Mouse (Mus musculus) kidney, postnatal 4 days (tissue): ENCODE measurements at regions not wholly inside any gene's neighbourhood (a gene's known extent, or its start where the extent isn't known, plus 50 kb on each side); places are given as distances from the start of the nearest gene placed in this dataset.
"Not testable (repeated sequence)": the region's sequence is repeated elsewhere in the genome, so short reads cannot be mapped to it uniquely, and the experiment has no call there.

Experiments
- DNase-seq, 2 experiments: peaks; one replicate each; pipeline ENCODE4 v3.0.0; 2021; ENCODE audit warnings: mixed read lengths in 2 of 2

DNA sequence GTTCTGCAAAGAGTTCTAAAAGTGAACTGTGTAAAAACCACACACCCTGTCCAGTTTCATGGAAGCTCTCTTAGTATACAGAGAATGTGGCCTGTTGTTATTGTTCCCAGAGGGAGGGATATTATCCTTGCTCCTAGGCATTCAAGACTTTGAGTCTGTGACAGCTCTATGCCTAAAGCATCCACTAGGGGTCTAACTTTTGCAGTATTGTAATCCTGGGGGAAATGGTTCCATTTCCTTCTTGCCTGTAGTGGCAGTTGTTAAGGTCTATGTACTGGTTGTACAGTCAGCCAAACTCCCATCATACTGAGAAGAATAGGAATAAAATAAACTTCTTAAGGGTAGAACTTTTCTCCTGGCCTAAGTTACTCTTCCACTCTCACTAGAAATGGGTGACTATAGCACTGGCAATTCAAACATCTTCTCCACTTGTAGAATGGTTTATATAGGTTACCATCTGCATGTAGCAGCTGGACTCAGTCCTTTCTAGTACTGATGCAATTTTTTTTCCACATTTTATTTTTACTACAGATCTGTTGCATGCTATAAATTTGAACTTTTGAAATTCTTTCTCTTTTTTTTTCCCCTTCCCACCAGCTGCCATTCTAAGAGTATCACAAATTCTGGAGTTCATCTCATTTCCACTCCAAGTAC lies 51.4 kb upstream of the Dpt start:
- DNase-seq: no peak

DNA sequence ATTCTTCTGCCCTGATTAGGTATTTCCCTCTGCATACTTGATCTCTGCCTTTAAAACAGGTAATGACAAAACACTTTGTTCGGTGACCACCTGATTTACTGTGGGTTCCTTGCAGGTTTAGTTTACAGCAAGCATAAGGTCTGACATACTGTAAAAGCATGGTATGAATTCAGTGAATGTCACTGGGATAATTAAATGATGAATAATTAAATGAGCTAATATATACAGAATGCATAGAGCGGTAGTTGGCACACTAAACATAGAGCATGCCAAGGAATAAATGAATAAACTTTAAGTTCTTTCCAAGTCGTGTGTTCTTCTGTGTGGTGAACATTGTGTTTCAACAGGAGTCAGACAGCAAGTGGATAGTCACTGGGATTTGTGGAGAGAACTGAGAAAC lies 51.9 kb upstream of the Dpt start:
- no peak for DNase-seq

DNA sequence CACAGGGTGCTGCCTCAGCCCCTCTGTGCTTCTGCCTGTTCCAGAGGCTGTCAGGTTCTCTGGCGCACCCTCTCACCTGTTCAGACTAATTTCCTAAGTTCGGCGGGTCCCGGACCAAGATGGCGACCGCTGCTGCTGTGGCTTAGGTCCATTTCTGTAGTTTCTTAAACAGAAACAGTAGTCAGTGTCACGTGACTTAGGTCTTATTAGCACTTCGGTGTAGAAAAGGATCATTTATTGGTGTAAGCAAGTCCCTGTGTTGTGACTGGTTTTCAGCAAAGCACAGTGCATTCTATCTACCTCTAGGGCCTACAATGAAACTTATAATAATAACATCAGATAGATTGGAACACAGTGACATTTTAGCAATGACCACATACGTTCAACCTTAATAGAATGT lies 53.5 kb upstream of the Dpt start:
- not testable (repeated sequence) for DNase-seq

DNA sequence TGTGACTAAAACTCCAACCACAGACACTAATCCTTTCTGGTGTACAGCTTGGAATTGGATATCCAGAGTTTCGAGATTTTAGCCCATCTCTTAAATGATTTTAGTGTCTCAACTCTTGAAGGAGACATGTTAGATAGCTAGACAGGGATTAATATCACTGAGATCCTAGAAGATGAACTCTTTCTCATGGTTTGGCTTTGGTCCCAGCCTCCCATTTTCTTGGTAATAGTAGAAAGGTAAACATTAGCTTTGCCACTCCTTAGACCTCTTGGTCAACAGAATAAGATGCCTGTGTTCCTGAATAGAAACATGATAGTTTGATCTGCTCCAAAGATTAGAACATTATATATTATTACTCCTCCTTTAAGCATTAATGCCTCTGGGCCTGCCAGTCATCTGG lies 60.8 kb upstream of the Dpt start:
- no peak for DNase-seq

DNA sequence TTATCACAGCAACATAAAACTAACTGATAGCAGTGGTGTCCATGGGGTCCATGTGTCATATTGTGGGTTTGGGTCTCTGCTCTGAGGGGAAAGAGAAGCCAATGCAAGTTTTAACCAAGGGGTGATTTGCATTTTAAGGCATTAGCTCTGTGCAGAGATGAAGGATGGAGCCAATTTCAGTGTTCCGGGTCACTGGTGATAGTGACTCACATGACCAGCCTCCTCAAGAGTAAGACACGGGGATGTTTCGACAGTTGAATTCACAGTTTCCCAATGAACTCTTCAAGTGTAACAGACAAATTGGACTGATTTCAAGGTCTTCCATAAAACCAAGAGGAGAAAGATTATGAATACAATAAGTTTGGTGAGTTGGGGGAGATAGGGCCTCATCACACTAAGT lies 62.7 kb upstream of the Dpt start:
- DNase-seq: no peak

DNA sequence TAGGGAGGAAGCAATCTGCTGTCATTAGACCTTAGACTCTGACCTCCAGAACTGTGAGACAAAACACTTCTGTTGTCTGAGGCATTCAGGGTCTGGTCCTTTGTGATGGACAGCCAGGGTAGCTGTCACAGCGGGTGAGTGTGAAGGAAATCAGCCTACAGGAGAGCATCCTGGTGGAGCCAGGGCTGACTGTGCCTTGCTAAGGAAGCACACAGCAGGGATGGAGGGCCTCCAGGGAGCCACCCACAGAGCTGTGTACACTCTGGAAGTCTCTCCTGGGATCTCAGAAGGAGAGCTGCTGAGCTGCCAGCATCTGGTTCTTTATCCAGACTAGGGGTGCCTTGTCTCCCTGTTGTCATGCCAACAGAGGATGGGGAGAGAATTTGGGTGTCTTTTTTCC lies 74.4 kb upstream of the Dpt start:
- DNase-seq: no peak

DNA sequence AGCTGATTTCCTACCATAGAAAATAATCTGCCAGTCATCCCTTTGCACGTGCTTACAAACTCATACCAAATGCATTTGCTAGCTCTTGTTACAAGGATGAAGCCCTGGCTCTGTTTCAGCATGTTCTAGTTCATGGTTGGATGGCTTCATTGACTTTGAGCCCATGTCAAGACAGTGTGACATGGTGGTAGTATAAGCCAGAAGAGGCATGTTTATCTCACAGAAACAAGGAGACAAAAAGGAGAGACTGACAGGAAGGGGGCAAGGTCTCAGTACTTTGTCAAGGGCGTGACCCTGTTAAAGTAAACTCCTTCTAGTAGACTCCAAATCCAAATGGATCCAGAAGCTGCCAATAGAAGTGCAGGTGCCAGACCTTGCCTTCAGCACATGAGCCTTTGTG lies 81.5 kb upstream of the Dpt start:
- DNase-seq: peak in 1 of 2 experiments; percentile 11

DNA sequence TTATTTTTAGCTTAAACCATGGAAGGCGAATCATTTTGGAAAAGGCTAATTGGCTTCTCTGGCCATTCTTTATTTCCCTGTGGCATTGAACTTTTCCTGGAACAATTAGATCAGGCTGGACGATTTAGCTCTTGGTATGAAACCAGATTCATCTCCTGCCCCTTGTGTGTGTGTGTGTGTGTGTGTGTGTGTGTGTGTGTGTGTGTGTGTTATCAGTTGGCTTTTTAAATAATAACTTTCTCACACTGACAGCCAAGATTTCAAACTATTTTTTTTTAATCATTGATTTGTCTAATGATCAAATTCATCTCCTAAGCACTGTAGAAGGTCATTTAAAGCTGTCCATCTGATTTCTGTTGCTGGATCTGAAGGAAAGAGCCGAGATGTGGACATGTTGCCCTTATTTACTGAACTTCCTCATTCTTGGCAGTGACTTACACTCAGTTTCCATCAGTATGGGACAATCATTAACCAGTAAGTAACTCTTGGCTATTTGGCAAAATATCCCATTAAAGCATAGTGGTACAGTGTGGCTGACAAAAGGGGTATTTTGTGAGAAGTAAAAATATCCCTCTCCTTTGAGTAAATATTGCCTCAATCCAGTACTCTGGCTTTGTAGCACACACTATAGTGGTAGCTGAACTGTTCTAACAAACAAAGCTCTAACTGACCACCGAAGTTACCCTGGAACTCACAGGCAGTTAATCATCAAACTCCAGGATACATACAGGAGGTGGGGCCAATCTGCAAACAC lies 82.5 kb upstream of the Dpt start:
- peak; percentile 13 to 16 for DNase-seq

DNA sequence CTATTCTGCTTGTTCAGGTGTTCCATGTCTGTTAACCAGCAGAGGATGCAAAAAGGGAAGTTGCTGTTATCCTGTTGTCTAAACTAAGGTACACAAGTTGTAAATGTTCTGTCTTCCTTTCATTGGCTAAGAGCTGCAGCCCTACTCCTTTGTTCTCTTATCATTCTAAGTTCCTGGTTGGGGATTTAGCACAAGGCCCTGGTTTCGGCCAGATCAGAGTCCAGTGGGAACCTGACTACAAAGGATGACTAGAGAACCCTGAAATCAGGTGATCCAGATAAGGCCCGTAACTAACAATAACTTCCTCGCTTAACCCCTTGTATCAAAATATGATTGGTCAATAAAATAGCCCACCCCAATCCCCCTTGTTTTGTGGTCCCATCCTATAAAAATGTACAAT lies 83.9 kb upstream of the Dpt start:
- DNase-seq: no peak

DNA sequence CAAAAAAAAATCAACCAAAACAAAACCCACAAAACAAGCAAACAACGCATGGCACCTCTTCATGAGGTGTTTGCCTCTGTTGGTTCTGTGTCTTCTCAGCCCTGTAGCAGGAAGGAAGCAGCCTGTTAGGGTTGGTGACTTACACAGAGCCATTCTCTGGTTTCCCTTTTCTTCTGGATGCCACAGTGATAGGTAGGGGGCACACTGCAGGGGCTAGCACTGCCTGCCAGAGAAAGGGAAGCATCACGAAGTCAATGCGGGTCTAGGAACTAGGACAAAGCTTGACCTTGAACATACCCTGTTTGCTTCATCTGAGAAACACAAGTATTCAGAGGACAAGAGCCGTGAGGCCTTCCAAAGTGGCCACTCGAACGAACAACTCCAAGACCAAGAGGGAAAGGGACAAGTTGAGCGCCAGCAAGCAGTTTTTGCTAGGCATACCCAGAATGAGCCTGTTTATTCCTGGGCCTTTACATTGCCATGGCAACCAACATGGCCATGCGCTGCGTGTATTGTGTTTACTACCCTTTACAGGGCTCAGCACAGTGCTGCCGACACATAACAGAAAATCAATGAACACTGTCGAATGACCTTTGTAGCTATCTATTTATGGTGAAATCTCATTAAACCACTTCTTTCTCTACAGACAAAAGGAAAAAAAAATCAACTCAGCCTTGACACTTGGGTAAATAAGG lies 91.9 kb upstream of the Dpt start:
- DNase-seq: peak in 1 of 2 experiments; percentile 14

DNA sequence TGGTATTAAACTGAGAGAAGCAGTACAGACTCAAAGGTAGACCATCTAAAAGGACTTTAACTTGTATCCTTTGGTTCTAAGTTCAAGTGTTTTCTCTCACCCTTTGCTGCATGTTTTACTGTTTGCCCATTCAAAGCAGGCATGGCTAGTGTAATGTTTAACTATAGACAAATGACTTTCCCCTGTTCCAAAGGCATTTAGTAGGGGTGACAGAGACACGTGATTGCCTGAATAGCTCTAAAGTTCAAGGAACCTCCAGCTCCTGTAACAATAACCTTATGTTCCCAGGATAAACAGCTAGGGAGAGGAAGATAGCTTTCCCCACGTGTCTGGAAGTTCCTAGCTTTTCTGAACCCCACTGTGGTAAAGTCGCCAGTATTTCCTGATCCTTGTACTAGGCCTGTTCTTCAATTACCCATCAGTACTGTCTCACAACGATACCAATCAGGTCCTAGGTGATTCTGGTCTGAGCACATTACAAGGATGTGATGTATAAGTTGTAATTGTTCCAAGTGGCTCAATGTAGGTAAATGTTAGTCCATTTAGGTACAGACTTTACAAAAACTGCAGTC lies 92.8 kb upstream of the Dpt start:
- peak in 1 of 2 experiments; percentile 8 for DNase-seq

DNA sequence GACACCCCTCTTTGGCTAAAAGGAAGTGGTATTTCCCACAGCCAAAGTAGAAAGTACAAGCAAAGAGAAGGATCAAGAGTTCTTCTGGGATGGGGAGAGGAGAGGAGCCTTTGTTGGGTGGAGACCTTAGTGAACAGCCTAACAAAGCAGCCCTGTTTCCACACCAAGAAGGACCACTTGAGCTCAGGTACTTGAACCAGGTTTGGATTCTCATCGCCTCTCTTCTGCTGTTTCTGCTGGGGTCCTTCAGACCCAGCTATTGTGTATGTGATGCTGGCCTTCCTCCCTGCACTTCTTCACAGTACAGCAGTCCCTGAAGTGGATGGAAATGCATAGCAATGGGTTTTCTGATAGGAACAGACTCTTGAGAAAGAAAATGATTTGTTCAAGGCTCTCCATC lies 106.4 kb upstream of the Dpt start:
- no peak for DNase-seq

DNA sequence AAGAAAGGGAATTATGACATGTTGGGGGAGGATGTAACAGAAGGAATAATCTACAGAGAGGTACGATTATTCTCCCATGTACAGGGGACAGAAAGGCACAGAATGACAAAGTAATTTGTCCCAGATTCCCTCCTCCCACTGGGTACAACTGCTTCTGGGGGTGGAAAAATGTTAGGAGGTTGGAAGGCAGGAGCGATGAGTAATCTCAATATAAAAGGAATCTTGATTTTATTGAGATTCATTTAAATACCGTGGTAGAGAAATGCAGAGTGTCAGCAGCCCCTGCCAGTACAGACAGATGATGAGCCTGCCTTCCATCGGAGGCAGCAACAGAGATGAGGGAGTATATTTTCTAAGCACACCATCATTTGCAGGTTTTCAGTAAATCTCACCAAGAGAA lies 107.1 kb upstream of the Dpt start:
- no peak for DNase-seq

DNA sequence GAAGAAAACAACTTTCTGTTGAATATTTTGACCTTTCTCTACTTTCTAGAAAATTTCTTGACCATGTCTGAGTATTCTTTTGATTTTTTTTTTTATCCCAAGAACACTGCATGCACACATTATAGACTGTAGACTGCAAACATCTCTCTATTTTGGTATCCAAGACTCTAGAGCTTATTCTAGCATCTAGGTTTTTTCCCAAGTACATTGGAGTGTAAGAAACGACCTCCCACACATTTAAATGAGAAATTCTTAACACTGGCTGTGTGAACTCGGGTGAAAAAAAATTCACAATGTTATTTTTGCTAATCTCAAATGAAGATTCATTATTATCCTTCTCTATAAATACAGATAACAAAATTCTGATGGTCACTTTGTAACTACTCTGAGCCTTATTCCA lies 112.0 kb upstream of the Dpt start:
- no peak for DNase-seq

DNA sequence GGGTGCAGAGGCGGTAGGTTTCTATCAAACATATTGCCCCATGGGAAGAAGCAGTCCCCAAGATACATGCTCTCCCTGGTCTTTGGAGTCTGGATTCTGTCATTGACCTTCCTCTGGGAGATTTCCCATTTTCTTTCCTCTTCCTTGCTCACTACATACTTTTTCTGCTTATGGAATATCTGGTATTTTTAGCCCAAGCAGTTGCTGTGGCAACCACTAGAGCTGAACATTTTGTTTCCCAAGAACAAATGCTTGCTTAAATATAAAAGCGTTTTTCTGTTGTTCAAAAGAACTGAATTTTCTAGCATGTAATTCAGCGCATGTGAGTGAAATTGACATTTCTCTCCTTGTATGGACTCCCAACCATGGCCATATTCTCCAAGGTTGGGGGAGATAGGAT lies 112.7 kb upstream of the Dpt start:
- DNase-seq: no peak

DNA sequence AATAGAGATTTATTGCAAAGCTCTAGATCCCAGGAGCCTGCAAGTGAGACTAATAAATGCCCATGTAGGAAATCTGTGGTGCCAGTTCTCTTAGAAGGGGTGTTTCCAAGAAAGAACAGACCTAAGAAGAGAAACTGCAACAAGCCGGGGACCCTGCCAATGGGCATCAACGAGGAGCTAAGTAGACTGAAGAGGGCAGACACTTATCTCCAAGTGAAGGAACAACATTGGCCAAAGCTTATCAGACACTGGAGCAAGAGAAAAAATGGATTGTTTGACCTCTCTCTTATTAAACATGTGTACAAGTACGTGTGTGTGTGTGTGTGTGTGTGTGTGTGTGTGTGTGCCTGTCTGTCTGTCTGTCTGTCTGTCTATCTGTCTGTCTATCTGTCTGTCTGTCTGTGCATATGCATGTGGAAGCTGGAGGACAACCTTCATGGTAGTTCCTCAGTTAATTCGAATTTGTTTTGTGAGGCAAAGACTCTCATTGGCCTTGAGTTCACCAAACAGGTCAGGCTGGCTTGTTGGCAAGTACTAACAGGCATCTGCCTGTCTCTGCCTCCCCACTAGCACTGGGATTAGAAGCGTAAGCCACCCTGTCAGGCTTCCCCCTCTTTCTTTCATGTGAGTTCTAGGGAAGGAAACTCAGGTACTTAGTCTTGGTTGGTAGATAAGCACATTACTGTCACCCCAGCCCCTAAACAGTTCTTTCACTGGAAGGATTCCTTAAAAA lies 113.4 kb upstream of the Dpt start:
- no peak for DNase-seq

DNA sequence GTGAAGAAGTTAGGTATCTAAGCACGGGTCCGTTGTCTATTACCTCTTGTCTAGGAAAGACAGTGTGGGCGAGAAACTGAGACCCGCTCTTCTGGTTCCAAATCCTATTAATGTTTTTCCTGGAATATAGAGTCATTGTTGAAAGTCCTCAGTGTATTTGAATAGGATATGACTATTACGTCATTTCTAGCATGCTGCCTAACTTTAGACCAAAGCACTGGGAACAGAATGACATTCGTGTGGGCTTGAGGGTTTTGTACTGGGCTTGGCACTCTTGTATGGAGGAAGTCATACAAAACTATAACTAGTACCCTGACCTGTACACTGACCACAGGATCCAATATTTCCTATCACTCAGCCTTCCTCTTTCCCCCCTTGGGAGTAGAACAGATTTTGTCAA lies 114.0 kb upstream of the Dpt start:
- no peak for DNase-seq

DNA sequence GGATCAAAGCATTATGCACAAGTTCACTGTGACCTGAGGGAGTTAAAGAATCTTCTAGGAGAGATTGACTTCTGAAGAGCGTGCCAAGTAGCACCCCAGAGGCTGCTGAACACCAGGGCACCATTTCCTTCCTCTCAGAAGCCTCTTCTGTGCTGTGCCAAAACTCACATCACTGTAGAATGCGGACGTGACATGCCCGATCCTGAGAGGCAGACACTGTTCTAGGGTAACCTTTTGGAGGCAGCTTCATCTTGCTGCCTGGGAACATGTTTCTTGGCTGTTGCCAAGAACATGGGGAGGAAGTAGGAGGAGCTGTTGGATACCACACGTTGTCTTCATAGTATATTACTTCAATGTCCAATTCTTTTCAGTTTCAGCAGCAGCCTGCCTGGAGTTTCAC lies 114.9 kb upstream of the Dpt start:
- DNase-seq: no peak

DNA sequence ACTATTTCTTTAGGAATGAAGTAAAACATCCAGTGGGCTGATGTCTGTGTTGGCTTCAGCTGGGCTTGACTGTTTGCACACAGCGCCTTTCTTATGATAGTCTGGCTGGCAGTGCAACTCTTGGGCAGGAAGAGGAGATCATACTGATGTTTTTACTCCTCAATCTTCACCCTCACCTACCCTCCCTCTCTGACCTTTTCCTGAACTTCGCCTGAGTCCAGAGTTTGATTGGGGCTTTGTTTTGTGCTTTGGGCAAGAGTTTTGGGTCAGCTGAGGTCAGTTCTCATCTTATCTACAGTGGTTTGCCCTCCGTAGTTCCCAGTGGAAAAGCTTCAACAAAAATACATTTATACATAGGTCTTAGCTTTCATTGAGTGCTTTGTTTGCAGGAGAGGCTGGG lies 118.1 kb upstream of the Dpt start:
- no peak for DNase-seq

DNA sequence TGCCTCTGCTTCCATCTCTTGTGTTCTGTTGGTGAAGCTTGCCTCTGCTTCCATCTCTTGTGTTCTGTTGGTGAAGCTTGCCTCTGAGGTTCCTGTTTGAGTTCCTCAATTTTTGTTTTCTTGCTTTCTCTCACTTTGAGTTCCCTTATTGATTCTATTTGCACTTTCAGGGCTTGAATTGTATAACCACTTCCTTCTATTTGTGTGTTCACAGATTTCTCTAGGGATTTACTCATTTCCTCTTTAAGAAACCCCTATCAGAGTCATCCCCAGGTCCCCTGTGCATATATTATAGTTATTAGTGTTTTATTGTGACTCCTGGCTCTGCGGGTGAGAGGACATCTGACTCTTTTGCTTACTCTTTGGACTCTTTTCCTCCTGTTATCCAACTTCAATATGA lies 144.2 kb upstream of the Dpt start:
- DNase-seq: no peak

DNA sequence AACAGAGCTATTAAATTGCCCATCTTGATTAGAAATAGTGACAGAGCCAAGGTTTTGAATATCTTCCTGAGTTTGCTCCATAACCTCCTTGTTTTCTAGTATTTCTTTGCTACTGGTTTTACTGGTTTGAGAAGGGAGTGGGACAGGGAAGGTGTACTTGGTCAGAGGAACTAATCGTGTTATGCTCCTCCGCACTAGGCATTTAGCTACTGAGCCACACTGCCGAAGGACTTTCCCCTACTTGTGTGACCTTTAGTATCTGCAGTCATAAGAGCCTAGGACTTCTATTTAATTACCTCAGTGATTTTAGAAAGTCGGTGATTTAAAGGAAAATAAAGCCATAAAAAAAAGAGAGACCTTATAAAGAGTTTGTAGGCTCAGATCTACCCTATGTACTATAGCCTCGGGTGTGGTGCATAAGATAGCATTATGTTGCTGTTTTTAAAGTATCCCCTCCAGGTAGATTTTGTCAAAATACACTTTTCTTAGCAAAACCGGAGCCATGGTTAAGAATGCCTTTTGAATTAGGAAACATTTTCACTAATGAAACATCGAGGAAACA lies 158.5 kb upstream of the Dpt start:
- no peak for DNase-seq

DNA sequence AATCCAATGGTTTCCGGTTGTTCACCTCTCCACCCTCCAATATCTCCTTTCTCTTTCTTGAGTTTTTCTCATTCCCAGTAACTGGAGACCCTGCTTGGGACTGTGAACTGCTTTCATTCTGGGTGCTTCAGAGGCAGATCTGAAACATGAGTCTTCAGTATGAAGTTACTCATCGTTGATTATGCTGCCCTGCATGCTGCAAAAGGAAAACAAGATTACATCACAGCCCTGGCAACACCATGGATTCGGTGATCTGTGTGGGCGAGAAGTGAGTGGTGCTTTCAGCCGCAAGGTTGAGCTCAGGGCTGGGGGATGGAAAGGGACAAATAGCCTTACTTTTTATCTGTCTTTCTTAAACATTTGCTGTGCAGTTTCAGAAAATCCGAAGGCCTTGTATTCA lies 164.8 kb upstream of the Dpt start:
- DNase-seq: no peak

DNA sequence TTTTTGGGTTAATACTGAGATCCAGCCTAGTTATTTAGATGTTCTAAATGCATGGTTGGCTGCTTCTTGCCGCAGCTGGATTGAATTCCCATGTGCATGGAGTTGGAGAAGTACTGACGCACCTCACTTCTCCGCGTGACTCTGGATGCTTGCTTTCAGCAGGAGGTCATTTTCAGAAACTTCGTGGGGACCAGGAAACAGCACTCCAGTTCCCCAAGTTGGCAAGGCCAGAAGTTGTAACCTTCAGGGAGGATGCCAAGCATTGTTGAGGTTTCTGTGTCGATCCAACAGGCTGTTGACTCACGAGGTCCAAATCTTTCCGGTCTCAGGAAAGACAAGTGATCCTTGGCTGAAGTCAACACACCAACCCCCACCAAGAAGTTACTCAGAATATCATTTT lies 167.6 kb upstream of the Dpt start:
- DNase-seq: no peak
